Mouse (Mus musculus): Measurements from ENCODE around the gene Dis3l2. TPM values are rescaled to one million over a fixed set of nuclear protein-coding genes. Genes with fewer than 3 reads are reported as not detected.

The Dis3l2 gene
- polyA plus RNA-seq, 1 experiment: 13.8 TPM

- no peak for TF ChIP-seq CTCF (IDR thresholded peaks at IDR 0.05; ENCODE audit: insufficient read depth, low read length)
- no peak for TF ChIP-seq POLR2A (IDR thresholded peaks at IDR 0.05; ENCODE audit: borderline replicate concordance, extremely low read depth, low read depth, low read length)
- no peak overlapping the region for H3K4me3 ChIP-seq (replicated peaks; ENCODE audit: extremely low read depth, low read depth, low read length)
- 88% methylated on average over 5 of the region's 5 CpGs for WGBS
- H3K4me1 ChIP-seq (ENCODE audit: control insufficient read depth, insufficient read depth, low read length): no peaks in the 10 kb centered on the region
- DNase-seq: no peak
Observed at GRCm38 (mm10) chr1:86992849-86993248, 289.2 kb downstream of the Dis3l2 start.

GRCm38 (mm10) chr1:86994023-86994422 lies 290.4 kb downstream of the Dis3l2 start:
- no peak overlapping the region for H3K4me3 ChIP-seq (replicated peaks; ENCODE audit: extremely low read depth, low read depth, low read length)
- TF ChIP-seq POLR2A (IDR thresholded peaks at IDR 0.05; ENCODE audit: borderline replicate concordance, extremely low read depth, low read depth, low read length) (no peak), CTCF (IDR thresholded peaks at IDR 0.05; ENCODE audit: insufficient read depth, low read length) (no peak)
- no peak for DNase-seq
- H3K4me1 ChIP-seq (ENCODE audit: control insufficient read depth, insufficient read depth, low read length): no peaks in the 10 kb centered on the region

DNA sequence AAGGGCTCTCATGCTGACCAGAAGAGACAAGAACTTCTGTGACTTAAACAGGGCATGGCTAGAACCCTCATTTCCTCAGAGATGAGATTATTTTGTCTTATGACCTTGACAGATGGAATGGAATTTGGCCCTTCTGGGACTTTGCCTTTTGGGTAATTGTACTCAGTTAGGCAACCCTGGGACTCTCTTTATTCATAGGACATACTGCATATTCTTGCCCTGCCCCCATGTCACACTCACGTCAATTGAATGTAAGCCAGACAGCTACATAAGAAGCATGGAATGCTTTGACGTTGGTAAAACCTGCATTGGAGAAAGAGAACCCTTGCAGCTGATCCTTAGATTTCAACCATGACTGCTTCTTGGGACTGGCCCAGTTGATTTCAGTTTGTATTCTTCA lies 294.4 kb downstream of the Dis3l2 start:
- TF ChIP-seq CTCF (IDR thresholded peaks at IDR 0.05; ENCODE audit: insufficient read depth, low read length) (no peak), POLR2A (IDR thresholded peaks at IDR 0.05; ENCODE audit: borderline replicate concordance, extremely low read depth, low read depth, low read length) (no peak)
- H3K4me1 ChIP-seq (ENCODE audit: control insufficient read depth, insufficient read depth, low read length): no peaks in the 10 kb centered on the region
- WGBS: 76% methylated on average over 2 of the region's 2 CpGs
- DNase-seq: no peak
- no peak overlapping the region for H3K4me3 ChIP-seq (replicated peaks; ENCODE audit: extremely low read depth, low read depth, low read length)

GRCm38 (mm10) chr1:87001365-87001764 lies 297.8 kb downstream of the Dis3l2 start:
- Histone ChIP-seq H3K4me3 (replicated peaks; ENCODE audit: extremely low read depth, low read depth, low read length) (no peak overlapping the region), H3K4me1 (ENCODE audit: control insufficient read depth, insufficient read depth, low read length) (peaks cover 2% of the 10 kb centered on the region; the same call in 1 of the 2 replicates)
- no peak for TF ChIP-seq POLR2A (IDR thresholded peaks at IDR 0.05; ENCODE audit: borderline replicate concordance, extremely low read depth, low read depth, low read length)
- TF ChIP-seq CTCF (IDR thresholded peaks at IDR 0.05; ENCODE audit: insufficient read depth, low read length): no peak
- no peak for DNase-seq
- WGBS: 58% methylated on average over 5 of the region's 5 CpGs

GRCm38 (mm10) chr1:87002545-87003168 lies 299.0 kb downstream of the Dis3l2 start:
- TF ChIP-seq CTCF (IDR thresholded peaks at IDR 0.05; ENCODE audit: insufficient read depth, low read length): no peak
- TF ChIP-seq POLR2A (IDR thresholded peaks at IDR 0.05; ENCODE audit: borderline replicate concordance, extremely low read depth, low read depth, low read length): no peak
- no peak for DNase-seq
- H3K4me1 ChIP-seq (ENCODE audit: control insufficient read depth, insufficient read depth, low read length): peaks cover 2% of the 10 kb centered on the region; the same call in 1 of the 2 replicates
- WGBS: 74% methylated on average over 9 of the region's 9 CpGs
- H3K4me3 ChIP-seq (replicated peaks; ENCODE audit: extremely low read depth, low read depth, low read length): no peak overlapping the region

DNA sequence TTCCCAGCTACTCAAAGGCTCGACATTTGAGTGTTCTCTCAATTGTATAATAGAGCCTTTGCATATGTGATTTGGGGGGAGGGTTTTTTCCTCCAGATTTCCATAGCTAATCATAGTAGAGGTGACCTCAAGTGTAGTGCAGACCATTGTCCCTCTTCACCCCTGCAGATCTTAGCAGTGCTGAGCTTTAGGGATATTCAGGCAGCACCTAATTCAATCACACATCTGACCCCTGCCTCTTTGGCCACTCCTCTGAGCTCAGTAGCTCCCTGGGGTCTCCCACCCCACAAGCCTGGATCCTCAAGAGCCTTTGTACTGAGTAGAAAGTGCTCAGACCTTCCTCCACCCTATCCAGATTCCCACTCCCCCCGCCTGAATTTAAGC lies 299.6 kb downstream of the Dis3l2 start:
- DNase-seq: no peak
- TF ChIP-seq CTCF (IDR thresholded peaks at IDR 0.05; ENCODE audit: insufficient read depth, low read length) (no peak), POLR2A (IDR thresholded peaks at IDR 0.05; ENCODE audit: borderline replicate concordance, extremely low read depth, low read depth, low read length) (no peak)
- WGBS: 77% methylated on average over 2 of the region's 2 CpGs
- H3K4me1 ChIP-seq (ENCODE audit: control insufficient read depth, insufficient read depth, low read length): peaks cover 2% of the 10 kb centered on the region; the same call in 1 of the 2 replicates
- H3K4me3 ChIP-seq (replicated peaks; ENCODE audit: extremely low read depth, low read depth, low read length): no peak overlapping the region

GRCm38 (mm10) chr1:87006425-87006824 lies 302.8 kb downstream of the Dis3l2 start:
- no peak for DNase-seq
- peaks cover 2% of the 10 kb centered on the region; the same call in 1 of the 2 replicates for H3K4me1 ChIP-seq (ENCODE audit: control insufficient read depth, insufficient read depth, low read length)
- no peak overlapping the region for H3K4me3 ChIP-seq (replicated peaks; ENCODE audit: extremely low read depth, low read depth, low read length)
- no peak for TF ChIP-seq CTCF (IDR thresholded peaks at IDR 0.05; ENCODE audit: insufficient read depth, low read length)
- TF ChIP-seq POLR2A (IDR thresholded peaks at IDR 0.05; ENCODE audit: borderline replicate concordance, extremely low read depth, low read depth, low read length): no peak
- 70% methylated on average over 1 of the region's 1 CpGs for WGBS

DNA sequence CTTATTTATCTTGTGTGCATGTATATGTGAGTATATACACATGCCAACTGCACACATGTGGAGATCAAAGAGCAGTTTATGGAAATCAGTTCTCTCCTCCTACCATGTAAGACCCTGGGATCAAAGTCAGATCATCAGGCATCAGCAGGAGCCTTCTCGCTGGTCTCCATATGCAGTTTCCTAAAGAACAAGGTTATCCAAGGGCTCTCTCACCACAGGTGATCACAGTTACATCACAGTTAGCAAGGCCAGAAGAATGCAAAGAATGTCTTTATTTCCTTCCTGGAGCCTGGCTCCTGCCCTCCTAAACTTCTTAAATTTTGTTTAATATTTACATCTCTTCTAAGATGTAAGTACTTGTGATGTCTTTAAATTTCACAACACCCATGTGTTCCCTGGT lies 304.6 kb downstream of the Dis3l2 start:
- no peak for DNase-seq
- Histone ChIP-seq H3K4me1 (ENCODE audit: control insufficient read depth, insufficient read depth, low read length) (peaks cover 2% of the 10 kb centered on the region; the same call in 1 of the 2 replicates), H3K4me3 (replicated peaks; ENCODE audit: extremely low read depth, low read depth, low read length) (no peak overlapping the region)
- 28% methylated on average over 1 of the region's 1 CpGs for WGBS
- TF ChIP-seq POLR2A (IDR thresholded peaks at IDR 0.05; ENCODE audit: borderline replicate concordance, extremely low read depth, low read depth, low read length): no peak
- no peak for TF ChIP-seq CTCF (IDR thresholded peaks at IDR 0.05; ENCODE audit: insufficient read depth, low read length)

DNA sequence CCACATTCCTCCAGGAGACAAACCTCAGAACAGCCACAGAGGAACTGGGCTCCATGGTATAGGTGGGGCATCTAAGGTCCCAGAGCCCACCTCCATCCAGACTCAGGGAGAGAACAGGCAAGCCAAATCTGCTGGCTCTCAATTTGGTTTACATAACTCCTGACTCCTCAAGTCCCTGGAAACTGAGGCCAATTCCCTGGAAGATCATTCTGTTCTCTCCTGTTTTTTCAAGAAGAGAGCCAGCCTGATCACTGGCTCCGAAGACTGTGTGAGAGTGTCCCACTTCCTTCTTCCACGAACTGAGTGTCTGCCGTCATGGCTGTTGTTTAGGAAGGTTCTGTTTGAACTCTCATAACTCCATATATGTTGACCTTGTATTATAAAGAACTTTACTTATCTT lies 305.5 kb downstream of the Dis3l2 start:
- DNase-seq: no peak
- Histone ChIP-seq H3K4me1 (ENCODE audit: control insufficient read depth, insufficient read depth, low read length) (no peaks in the 10 kb centered on the region), H3K4me3 (replicated peaks; ENCODE audit: extremely low read depth, low read depth, low read length) (no peak overlapping the region)
- 72% methylated on average over 3 of the region's 3 CpGs for WGBS
- no peak for TF ChIP-seq POLR2A (IDR thresholded peaks at IDR 0.05; ENCODE audit: borderline replicate concordance, extremely low read depth, low read depth, low read length)
- TF ChIP-seq CTCF (IDR thresholded peaks at IDR 0.05; ENCODE audit: insufficient read depth, low read length): no peak

DNA sequence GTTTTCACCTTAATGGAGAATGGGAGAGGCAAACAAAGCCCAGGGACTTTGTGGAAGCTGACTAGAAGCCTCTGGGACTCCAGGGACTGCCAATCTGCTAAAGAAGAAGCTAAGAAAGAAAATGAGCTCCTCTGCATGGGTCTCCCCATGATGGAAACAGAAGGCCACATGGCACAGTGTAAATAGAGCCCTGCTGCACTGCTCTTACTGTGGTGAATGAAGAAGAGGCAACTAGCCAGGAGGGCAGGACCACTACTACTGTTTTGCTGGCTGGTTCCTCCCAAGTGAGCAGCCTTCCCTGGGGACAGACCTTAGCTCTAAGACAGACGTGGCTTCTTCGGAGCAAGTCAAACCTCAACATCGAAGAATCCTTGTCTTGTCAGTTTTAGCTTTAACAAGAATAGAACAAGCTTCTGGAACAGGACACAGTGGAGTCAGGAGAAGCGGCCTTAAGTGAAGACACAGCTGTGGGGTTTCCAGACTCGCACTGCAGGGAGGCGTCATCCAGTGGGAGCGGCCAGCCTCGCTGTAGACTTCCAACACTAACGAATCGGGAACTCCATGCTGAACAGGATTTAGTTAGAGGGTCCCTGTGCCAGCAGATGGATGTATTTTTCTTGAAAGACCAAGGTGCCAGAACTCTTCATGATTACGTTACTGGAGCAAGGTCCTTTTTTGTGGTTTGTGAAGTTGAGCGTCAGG lies 307.2 kb downstream of the Dis3l2 start:
- 66% methylated on average over 12 of the region's 12 CpGs for WGBS
- DNase-seq: no peak

More for the DNA sequence above, 307.2 kb downstream of the Dis3l2 start:
- Histone ChIP-seq H3K4me1 (ENCODE audit: control insufficient read depth, insufficient read depth, low read length) (no peaks in the 10 kb centered on the region), H3K4me3 (replicated peaks; ENCODE audit: extremely low read depth, low read depth, low read length) (no peak overlapping the region)
- TF ChIP-seq CTCF (IDR thresholded peaks at IDR 0.05; ENCODE audit: insufficient read depth, low read length) (no peak), POLR2A (IDR thresholded peaks at IDR 0.05; ENCODE audit: borderline replicate concordance, extremely low read depth, low read depth, low read length) (no peak)
